Mouse (Mus musculus): ENCODE measurements around the gene Itm2c.

DNA sequence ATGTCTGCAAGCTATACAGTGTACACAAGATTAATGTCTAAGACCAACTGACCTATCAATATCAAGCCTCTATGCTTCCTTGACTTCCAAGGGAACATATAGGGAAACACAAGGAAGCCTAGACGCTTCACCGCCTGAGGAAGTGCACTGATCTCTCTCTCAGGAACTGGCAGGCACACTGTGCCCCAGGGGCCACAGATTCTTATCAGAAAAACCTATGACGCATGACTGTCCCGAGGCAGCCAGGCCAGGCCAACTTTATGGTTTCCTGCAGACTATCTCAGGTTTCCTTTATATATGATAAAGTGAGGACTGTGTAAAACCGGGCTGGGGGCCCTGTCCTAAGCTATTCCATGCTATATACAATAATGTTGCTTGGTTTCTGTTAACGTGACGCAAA is 25.5 kb downstream of the Itm2c start:
- TF ChIP-seq EP300 (IDR thresholded peaks at IDR 0.05; ENCODE audit: insufficient read depth, low read depth, low read length) (no peak), CTCF (IDR thresholded peaks at IDR 0.05; ENCODE audit: low read depth, low read length) (no peak)
